Mouse (Mus musculus): ENCODE data around the gene Fitm2.

GRCm38 (mm10) chr2:163493031-163493430, 20.6 kb upstream of the Fitm2 start:
- TF ChIP-seq GATA1 (IDR thresholded peaks at IDR 0.05; ENCODE audit: borderline replicate concordance, low read length) (no peak), FLI1 (IDR thresholded peaks at IDR 0.05; ENCODE audit: low read length) (no peak)
